Mouse (Mus musculus) layer of hippocampus, adult 9-10 months (tissue): ENCODE measurements at regions not wholly inside any gene's neighbourhood (a gene's known extent, or its start where the extent isn't known, plus 50 kb on each side); places are given as distances from the start of the nearest gene placed in this dataset.

Source experiments
- DNase-seq: peaks from one replicate; pipeline ENCODE4 v3.0.0; 2022; ENCODE audit warnings: low spot score

GRCm38 (mm10) chr10:124320191-124321110, 1056.7 kb downstream of the Fam19a2 start:
- no peak for DNase-seq

GRCm38 (mm10) chr10:124332491-124332890, 1056.8 kb downstream of the Slc16a7 start:
- peak; percentile 9 for DNase-seq

GRCm38 (mm10) chr10:124338923-124339322, 1050.3 kb downstream of the Slc16a7 start:
- no peak for DNase-seq

GRCm38 (mm10) chr10:124349300-124349699, 1040.0 kb downstream of the Slc16a7 start:
- no peak for DNase-seq

GRCm38 (mm10) chr10:124362795-124363194, 1026.5 kb downstream of the Slc16a7 start:
- DNase-seq: no peak

- DNase-seq: no peak
Measured at GRCm38 (mm10) chr10:124370994-124371393, 1018.3 kb downstream of the Slc16a7 start.

- no peak for DNase-seq
Measured at GRCm38 (mm10) chr10:124402647-124403046, 986.6 kb downstream of the Slc16a7 start.

GRCm38 (mm10) chr10:124409633-124410032, 979.6 kb downstream of the Slc16a7 start:
- no peak for DNase-seq

GRCm38 (mm10) chr10:124416531-124416930, 972.7 kb downstream of the Slc16a7 start:
- DNase-seq: no peak

- no peak for DNase-seq
Measured at GRCm38 (mm10) chr10:124423418-124423817, 965.8 kb downstream of the Slc16a7 start.
